Mouse (Mus musculus) spleen, postnatal 4 days (tissue): ENCODE measurements around the gene Sf3a2.

Experiments used
- DNase-seq, 2 experiments: peaks; one replicate each; pipeline ENCODE4 v3.0.0; 2022; ENCODE audit warnings: low spot score in 2 of 2

The Sf3a2 gene

GRCm38 (mm10) chr10:80845055-80845693 is 47.2 kb downstream of the Sf3a2 start:
- DNase-seq, result no peak

GRCm38 (mm10) chr10:80845732-80846131 is 47.7 kb downstream of the Sf3a2 start:
- DNase-seq, result no peak

GRCm38 (mm10) chr10:80848571-80848970 is 50.6 kb downstream of the Sf3a2 start:
- peak; percentile 78 to 83 for DNase-seq
